Mouse (Mus musculus): Measurements from ENCODE around the gene BC048679.
"Not testable (repeated sequence)": the region's sequence is repeated elsewhere in the genome, so short reads cannot be mapped to it uniquely, and the experiment has no call there.

BC048679 gene

DNA sequence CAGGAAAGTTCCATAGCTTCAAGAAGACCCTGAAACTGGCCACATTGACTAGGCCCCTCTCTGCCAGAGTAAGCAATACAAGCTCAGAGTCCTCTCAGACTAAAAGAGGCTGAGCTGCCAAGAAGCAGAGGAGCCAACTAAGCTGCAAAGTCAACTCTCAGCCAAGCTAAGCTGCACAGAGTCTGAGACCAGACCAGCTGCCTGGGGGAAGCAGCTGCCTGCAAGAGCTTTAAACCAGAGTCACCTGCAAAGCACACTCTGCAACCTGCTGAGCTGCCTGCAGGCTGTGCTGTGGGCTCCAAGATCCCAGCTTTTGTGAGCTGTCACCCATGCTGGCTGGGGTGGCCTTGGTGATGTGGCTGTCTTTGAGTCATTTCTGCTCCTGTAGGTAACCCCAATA is 19.8 kb downstream of the BC048679 start:
- in situ Hi-C loops (cut with MboI; ENCODE audit: low sequenced_read_pairs) = not testable (repeated sequence)

DNA sequence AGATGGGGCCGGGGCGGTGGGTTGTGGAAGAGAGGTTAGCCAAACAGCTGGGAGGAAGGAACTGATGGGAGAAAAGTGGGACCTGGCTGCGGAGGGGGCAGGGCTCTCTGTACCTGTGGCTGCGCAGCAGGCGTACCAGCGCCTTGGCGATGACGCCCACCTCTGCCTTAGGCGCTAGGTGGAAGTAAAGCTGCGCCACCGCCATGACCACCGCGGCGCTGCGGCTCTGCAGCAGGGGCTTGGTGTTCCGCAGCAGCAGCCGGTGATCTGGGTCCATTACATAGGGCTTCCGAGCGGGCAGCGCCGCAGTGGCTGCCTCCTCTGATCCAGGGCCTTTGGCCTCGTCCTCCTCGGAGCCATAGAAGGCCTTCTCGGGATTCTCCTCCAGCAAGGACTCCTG is 21.2 kb downstream of the BC048679 start:
- in situ Hi-C loops (cut with MboI; ENCODE audit: low sequenced_read_pairs) = no loop called here

DNA sequence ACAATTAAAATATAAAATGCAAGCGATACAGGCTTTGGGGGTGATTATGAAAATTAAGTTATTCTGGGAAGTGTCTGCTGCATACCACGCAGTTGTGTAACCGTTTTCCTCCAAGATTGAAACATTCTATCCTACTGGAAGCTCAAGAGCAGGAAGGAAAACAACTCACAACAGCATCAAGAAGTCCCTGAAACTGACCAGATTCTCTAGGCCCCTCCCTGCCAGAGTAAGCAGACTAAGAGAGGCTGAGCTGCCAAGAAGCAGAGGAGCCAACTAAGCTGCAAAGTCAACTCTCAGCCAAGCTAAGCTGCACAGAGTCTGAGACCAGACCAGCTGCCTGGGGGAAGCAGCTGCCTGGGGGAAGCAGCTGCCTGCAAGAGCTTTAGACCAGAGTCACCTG is 22.9 kb downstream of the BC048679 start:
- in situ Hi-C loops (cut with MboI; ENCODE audit: low sequenced_read_pairs) = no loop called here

DNA sequence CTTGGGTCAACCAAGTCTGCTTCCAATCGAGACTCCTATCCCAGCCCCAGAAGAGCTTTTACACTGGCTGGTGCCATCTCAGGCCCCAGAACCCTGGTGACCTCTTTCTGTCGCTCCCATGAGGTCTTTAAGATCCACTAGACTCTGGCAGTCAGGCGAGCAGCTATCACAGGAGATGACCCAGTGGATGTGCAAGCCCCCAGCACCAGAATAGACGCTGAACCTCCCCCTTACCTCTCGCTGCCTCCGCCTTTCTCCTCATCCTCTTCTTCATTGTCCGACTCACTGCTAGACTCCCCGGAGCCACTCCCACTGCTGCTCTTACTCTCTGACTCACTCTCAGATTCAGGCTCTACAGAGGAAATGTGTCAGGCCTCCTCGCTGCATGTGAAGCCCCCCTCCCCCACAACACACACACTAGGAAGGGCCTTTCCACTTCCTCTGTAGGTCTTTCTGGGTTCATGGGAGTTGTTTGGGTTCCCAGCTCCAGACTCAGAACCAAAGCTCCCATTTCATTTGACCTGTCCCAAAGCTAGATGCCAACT is 33.1 kb downstream of the BC048679 start:
- in situ Hi-C loops (cut with MboI; ENCODE audit: low sequenced_read_pairs) = no loop called here

DNA sequence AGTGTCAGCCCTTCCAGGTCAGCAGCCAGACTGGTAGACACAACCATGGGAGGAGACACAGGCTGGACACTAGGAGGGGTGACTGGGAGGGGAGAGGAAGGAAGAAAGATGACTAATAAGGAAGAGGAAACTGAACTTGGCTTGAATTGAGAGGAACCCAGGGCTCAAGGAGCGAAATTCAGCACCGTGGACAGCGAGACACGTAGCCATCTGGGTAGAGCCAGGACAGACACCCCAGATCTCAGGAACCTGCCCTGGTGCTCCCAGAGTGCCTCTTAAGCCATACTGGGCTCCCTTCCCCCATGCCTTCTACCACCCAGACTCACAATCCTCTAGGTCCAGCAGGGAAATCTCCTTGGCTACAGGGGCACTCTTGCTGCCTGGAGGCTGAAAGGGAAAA is 34.0 kb downstream of the BC048679 start:
- in situ Hi-C loops (cut with MboI; ENCODE audit: low sequenced_read_pairs) = no loop called here

DNA sequence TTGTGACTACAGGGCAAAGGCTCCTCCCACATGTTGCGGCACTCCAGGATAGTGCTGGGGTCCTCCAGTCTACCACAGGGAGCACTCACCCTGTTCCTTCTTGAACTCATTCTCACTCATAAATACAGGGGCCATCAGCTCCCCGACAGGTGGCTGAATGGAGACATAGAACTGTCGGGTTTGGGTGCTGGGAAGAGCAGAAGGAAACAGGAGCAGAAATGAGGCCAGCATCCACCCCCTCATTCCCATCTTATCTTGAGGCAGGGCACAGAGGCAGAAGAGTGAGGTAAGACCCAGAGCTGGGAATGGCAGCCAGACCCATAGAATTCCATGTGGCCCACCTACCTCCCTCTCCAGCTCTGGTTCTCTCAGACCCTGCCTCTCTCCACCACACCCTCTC is 35.3 kb downstream of the BC048679 start:
- in situ Hi-C loops (cut with MboI; ENCODE audit: low sequenced_read_pairs) = no loop called here

DNA sequence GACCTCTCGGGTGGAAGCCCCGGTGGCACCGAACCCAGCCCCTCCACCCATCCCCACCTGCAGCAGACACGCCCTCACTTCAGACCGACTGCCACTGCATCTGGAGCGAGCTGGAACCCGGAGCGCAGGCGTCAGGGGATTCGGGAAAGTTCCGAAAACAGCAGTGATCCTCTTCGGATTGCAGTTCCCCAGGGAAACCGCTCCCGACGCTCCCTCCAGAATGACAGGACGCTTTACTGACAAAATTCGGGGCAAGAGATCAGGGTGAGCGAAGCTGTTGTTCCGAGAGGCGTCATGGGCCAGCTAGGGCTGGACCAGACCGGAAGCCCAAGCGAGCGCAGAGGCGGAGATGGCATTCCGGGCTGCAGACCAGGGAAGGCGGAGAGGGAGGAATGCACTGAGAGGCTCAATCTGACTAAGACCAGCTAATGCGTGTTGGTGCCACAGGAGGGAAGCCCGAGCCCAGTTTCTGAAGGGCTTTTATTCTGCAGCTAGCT is 42.9 kb downstream of the BC048679 start, which contains the start of gene Cpeb1:
Gene Cpeb1, minus strand, starts transcription at position 311 of the 497 bp plus-strand sequence.
- in situ Hi-C loops (cut with MboI; ENCODE audit: low sequenced_read_pairs) = no loop called here

DNA sequence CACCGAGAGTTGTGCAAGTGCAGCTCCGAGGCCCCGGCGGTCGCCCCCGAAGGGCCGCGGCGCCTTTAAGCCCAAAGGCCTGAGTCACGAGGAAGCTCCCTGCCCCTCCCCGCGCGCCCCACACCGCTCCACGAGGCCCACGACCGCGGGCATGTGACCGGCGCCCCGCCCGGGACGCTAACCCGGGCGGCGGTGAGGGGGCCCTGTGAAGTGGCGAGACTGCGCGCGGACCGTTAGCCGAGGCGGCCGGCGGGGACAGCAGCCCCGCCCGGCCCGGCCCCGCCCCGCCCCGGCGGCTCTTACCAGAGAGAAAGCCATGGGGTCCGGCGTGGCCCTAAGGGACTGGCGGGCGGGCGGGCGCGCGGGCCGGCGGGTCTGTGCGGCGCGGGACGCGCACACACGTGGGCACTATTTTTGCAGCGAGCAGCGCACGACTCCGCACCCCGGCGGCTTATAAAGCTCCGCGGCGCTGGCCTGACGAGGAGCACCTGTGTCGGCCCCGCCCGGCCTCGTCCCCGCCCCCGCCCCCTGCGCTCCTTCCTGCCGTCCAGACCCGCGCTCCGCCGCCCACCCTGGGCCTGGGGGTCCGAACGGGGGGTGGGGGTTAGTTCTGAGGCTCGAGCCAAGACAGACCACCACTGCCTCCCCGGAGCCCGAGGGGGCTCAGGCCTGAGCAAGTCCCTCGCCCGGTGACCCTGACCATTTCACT is 43.6 kb downstream of the BC048679 start:
- in situ Hi-C loops (cut with MboI; ENCODE audit: low sequenced_read_pairs) = no loop called here

DNA sequence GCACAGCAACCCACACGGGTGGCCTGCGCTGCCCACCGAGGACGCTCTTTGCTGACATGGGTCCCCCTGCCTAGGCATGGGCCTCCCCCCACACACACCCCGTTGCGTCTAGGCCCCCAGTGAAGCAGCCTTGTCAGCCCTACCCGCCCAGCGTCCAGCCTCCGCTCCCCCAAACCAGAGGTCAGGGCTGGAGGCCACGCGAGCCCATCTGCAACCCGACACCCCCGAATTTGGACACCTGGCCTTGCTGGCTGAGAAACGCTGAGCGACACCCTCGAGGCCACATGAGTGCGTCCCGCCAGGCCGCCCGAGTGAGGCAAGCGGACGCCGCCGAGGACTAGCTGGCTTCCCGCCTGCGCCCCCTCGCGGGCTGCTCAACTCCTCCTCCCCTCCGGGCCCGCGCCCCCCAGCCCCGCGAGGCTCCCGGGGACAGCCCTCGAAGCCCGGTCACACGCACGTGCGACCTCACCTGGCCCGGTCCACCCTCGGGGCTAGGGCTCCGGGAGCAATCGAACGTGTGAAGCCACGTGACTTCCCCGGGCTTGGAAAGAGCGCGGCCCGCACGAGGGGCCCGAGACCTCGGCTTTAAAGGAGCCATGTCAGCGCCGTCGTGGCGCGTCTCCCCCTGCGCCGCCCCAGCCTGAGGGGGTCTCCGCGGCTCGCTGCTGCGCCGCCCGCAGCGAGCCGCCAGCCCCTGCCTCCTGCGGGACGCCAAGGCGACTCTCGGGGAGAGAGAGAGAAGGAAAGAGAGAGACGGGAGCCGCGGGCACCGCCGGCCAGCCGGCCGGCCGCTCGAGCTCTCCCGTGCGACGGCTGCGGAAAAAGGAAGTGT is 44.4 kb downstream of the BC048679 start:
- in situ Hi-C loops (cut with MboI; ENCODE audit: low sequenced_read_pairs) = no loop called here

DNA sequence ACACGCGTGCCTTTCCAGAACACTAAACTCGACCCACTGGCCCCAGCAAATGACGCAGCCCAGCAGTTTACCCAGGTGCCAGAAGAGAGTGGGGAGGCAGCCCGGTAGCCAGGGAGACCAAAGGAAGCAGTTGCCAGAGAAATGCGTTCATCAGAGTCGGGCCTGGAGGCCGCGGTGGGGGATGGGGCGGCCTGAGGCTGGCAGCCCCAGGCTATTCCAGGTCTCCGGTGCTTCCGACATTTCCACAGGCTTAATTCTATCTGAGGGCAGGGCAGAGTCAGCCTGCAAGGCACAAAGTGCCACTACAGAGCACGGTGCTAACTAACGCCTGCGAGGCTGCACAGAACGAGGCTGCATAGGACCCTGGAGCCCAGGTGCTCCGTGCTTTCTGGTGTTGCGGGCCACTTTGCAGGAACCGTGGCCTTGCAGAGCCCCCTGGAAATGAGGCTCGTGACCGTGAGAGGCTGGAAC is 45.1 kb downstream of the BC048679 start:
- in situ Hi-C loops (cut with MboI; ENCODE audit: low sequenced_read_pairs) = no loop called here
